Mouse (Mus musculus) heart, adult 2 months (tissue): ENCODE data around the gene Klhl42. TPM values are rescaled to one million over a fixed set of nuclear protein-coding genes. Genes with fewer than 3 reads are reported as not detected.

Experiments
- DNase-seq, 2 experiments: peaks; one replicate each; pipeline ENCODE4 v3.0.0; 2021
- H3K27ac ChIP-seq: fragments of 200-600 bp; 2 replicates; pipeline ENCODE4 v1.8.1; 2022
- H3K27me3 ChIP-seq: fragments of 200-500 bp; 2 replicates; pipeline ENCODE4 v1.6.1; 2012; ENCODE audit warnings: mild to moderate bottlenecking, low read length, inconsistent platforms, mixed read lengths; ENCODE audit not compliant: control insufficient read depth, insufficient read depth
- H3K36me3 ChIP-seq: fragments of 200-500 bp; 2 replicates; pipeline ENCODE4 v1.6.1; 2012; ENCODE audit warnings: low read length, inconsistent platforms; ENCODE audit not compliant: control insufficient read depth, insufficient read depth
- H3K4me1 ChIP-seq: fragments of 200-500 bp; 2 replicates; pipeline ENCODE4 v1.6.1; 2011; ENCODE audit warnings: low read length; ENCODE audit not compliant: control insufficient read depth, insufficient read depth
- H3K4me3 ChIP-seq: fragments of 200-600 bp; 2 replicates; pipeline ENCODE4 v1.8.1; 2022
- H3K79me2 ChIP-seq: fragments of 200-500 bp; replicated peaks from 2 replicates; pipeline ENCODE4 v1.6.1; 2012; ENCODE audit warnings: mild to moderate bottlenecking, inconsistent platforms, low read length, moderate library complexity, mixed read lengths; ENCODE audit not compliant: control insufficient read depth, insufficient read depth
- H3K9ac ChIP-seq: fragments of 200-500 bp; 2 replicates; pipeline ENCODE4 v1.6.1; 2012; ENCODE audit warnings: low read depth, mild to moderate bottlenecking, control low read depth, inconsistent platforms, low read length, mixed read lengths
- CTCF ChIP-seq: fragments of 200-600 bp; IDR thresholded peaks from 2 replicates; pipeline ENCODE4 v1.8.1; 2022; ENCODE audit warnings: antibody characterized with exemption, mild to moderate bottlenecking, moderate library complexity
- EP300 ChIP-seq: fragments of 200-500 bp; IDR thresholded peaks from 2 replicates; pipeline ENCODE4 v1.6.1; 2011; ENCODE audit warnings: low read depth, low read length, control low read depth; ENCODE audit not compliant: insufficient read depth
- POLR2A ChIP-seq: fragments of 200-500 bp; IDR thresholded peaks from 2 replicates; pipeline ENCODE4 v1.6.1; 2011; ENCODE audit warnings: mild to moderate bottlenecking, low read depth, low read length, control low read depth; ENCODE audit not compliant: insufficient read depth
- WGBS: fragments of 180-500 bp; shearing (Covaris S2); methylation state at CpG from one replicate; pipeline ENCODE4 v1.1.7; 2018; 5-methylcytosine and 5-hydroxymethylcytosine counted together
- intact Hi-C: fragments of 180-260 bp; cut with DNase I; formaldehyde crosslinking; loops from one replicate; pipeline ENCODE4 v1.15.1; 2025
- polyA plus RNA-seq: library from polyadenylated mRNA; depleted of rRNA; stranded (reverse); fragments of >200 nt; gene quantifications from 2 replicates; pipeline ENCODE4 v1.2.3, GENCODE M21; 2012; rRNA removed
- total RNA-seq, 2 experiments: library from RNA; stranded (reverse); gene quantifications; 2 replicates each; pipeline ENCODE4 v1.2.3; 2021

Klhl42 gene
- total and polyA plus RNA-seq, 3 experiments = 4.0 to 5.8 (median 4.7) TPM

DNA sequence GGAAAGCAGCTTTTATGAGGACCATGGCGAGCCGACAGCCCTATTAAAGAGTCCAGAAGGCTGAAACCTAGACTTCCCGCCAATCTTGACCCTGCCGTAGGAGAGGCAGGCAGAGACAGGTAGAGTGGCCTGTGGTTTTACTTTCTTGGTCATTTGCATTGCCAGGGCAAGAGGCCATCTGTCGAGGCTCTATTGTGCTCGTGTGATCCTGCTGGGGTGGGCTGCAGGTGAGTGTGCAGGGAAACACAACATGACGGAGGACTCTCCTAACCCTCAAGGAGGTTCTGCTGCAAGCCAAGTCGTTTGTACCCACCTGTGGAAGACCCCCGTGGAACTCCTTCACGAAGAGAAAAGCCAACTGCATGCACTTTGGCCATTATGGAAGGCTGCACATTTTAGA, 54.6 kb downstream of the Klhl42 start:
- intact Hi-C loops = no loop called here
- H3K36me3 ChIP-seq = no peaks in the 10 kb centered on the region
- H3K4me3 ChIP-seq = no peak overlapping the region
- DNase-seq = no peak
- WGBS = 56% methylated on average over 10 of the region's 10 CpGs
- H3K27ac ChIP-seq = no peak overlapping the region
- H3K79me2 ChIP-seq = no peaks in the 10 kb centered on the region
- H3K9ac ChIP-seq = no peak overlapping the region
- H3K27me3 ChIP-seq = no peaks in the 10 kb centered on the region
- H3K4me1 ChIP-seq = no peaks in the 10 kb centered on the region
- TF ChIP-seq EP300 (no peak), CTCF (no peak), POLR2A (no peak)

DNA sequence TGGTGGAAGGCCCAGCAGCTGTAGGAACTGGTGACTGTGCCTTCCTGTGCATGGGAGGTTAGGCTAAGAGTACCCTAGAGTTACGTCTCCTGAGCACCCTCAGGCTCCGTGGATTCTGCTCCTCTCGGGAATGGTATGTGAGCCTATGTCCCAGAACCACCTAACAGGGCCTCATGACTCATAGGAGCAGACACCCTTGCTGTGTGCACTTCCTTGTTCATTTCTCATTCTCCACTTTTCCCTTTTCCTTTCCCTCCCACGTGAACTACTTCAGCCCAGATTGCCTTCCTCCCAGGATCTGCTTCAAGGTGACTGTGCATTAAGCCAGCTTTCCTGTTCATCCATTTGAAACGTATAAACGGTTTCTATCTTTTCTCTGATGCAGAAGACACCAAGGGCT, 59.9 kb downstream of the Klhl42 start:
- no peak for TF ChIP-seq CTCF
- TF ChIP-seq EP300 = no peak
- TF ChIP-seq POLR2A = no peak
- 58% methylated on average over 6 of the region's 6 CpGs for WGBS
- no peak for DNase-seq
- no peak overlapping the region for H3K9ac ChIP-seq
- H3K27ac ChIP-seq = no peak overlapping the region
- H3K36me3 ChIP-seq = no peaks in the 10 kb centered on the region
- intact Hi-C loops = no loop called here
- no peak overlapping the region for H3K4me3 ChIP-seq
- H3K4me1 ChIP-seq = no peaks in the 10 kb centered on the region
- no peaks in the 10 kb centered on the region for H3K27me3 ChIP-seq
- H3K79me2 ChIP-seq = no peaks in the 10 kb centered on the region

DNA sequence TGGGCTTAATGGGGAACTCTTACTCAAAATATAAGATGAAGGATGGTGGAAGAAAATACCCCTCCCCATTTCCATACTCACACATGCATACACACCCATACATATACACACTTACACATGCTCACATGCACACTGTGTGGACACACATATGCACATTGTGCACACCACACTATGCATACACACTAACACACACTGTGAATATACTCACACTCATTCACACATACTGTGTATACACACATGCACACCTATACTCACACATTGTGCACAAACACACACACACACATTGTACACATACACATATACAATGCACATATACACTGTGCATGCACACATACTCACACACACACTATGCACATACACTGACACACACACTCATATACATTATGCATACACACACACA, 60.7 kb downstream of the Klhl42 start:
- no peak for DNase-seq
- no peak overlapping the region for H3K27ac ChIP-seq
- H3K4me1 ChIP-seq = no peaks in the 10 kb centered on the region
- no peaks in the 10 kb centered on the region for H3K27me3 ChIP-seq
- no peak overlapping the region for H3K9ac ChIP-seq
- TF ChIP-seq CTCF (no peak), POLR2A (no peak), EP300 (no peak)
- no peak overlapping the region for H3K4me3 ChIP-seq
- no peaks in the 10 kb centered on the region for H3K36me3 ChIP-seq
- intact Hi-C loops = no loop called here
- H3K79me2 ChIP-seq = no peaks in the 10 kb centered on the region

DNA sequence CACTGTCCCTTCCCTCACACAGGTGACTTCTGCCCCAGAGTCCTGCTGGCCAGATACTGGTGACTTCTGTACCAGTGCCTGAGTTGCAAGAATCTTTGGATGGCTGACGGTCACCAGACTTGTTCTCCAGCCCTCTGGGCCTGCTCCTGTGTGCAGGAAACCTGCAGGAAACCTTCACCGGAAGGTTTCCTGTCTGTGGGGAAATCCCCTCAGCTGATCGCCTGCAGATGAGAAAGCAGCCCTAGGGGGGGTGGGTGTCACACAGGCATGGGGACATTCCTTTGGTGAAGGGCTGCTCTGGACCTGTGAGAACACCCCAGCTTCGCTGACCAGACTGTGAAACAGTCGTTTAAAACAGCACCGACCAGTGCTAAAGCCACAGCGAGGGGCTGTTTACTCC, 63.9 kb downstream of the Klhl42 start:
- no peak overlapping the region for H3K9ac ChIP-seq
- no peak for TF ChIP-seq EP300
- TF ChIP-seq POLR2A = no peak
- no peak for TF ChIP-seq CTCF
- no peaks in the 10 kb centered on the region for H3K27me3 ChIP-seq
- H3K4me3 ChIP-seq = no peak overlapping the region
- no peaks in the 10 kb centered on the region for H3K79me2 ChIP-seq
- intact Hi-C loops = no loop called here
- no peaks in the 10 kb centered on the region for H3K36me3 ChIP-seq
- no peaks in the 10 kb centered on the region for H3K4me1 ChIP-seq
- 52% methylated on average over 7 of the region's 7 CpGs for WGBS
- H3K27ac ChIP-seq = no peak overlapping the region
- DNase-seq = no peak

DNA sequence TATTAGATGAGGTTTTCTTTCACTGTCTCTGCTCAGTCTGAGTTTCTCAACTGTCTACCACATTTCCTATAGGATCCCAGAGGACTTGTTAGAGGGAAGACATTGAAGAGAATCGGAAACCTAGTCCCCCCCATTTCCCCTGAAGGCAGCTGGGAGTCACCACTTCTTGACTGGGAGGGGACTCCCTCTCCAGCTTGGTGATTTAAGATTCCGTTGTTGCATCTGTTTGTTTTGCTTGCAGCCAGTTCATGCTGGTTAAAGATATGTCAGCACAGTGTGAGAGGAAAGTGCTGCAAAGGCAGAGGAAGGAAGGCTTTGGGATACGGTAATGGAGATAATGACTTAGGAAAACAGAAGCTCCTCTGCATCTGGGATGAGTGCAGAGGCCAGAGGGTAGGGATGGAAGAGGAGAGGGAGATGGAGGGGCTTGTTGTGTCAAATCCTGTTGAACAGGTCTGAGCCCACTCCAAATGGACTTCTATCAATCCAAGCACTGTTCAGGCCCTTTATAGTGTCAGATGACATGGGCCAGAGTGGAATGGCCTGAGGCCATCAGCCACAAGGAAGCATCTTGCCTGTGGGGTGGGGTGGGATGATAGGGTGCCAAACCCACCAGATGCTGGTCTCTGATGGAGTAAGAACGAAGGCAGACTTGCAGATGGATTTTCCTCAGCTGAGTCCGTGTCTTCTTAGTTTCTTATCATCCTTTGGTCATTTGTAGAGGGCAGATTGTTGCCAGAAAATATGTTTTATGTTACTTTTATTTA, 70.8 kb downstream of the Klhl42 start:
- Histone ChIP-seq H3K4me1 (no peaks in the 10 kb centered on the region), H3K27me3 (no peaks in the 10 kb centered on the region), H3K9ac (no peak overlapping the region), H3K79me2 (no peaks in the 10 kb centered on the region), H3K4me3 (no peak overlapping the region), H3K27ac (no peak overlapping the region), H3K36me3 (no peaks in the 10 kb centered on the region)
- WGBS = 27% methylated on average over 5 of the region's 5 CpGs
- TF ChIP-seq CTCF = no peak
- no peak for TF ChIP-seq POLR2A
- no peak for TF ChIP-seq EP300
- no peak for DNase-seq
- intact Hi-C loops = no loop called here

Other genes with a start within 250 kb of the Klhl42 start
- 1 to 10 TPM; 2.0 TPM for gene Smco2, start 241.3 kb upstream of the Klhl42 start, total RNA-seq
- gene Smco2, start 241.3 kb upstream of the Klhl42 start, polyA plus RNA-seq = 0.47 and 0.76 TPM in 2 replicates
- 100 to 1,000 TPM; 102 to 128 TPM for gene Ppfibp1, start 202.9 kb upstream of the Klhl42 start, total RNA-seq
- 15.4 and 33.7 TPM in 2 replicates for gene Ppfibp1, start 202.9 kb upstream of the Klhl42 start, polyA plus RNA-seq
- not detected for gene 1700034J05Rik, start 137.0 kb upstream of the Klhl42 start, total RNA-seq
- gene 1700034J05Rik, start 137.0 kb upstream of the Klhl42 start, polyA plus RNA-seq = not detected in 2 replicates
- under 1 TPM; 0.86 to 0.96 TPM for gene Rep15, start 58.8 kb upstream of the Klhl42 start, total RNA-seq
- gene Rep15, start 58.8 kb upstream of the Klhl42 start, polyA plus RNA-seq = 0.12 and 0.56 TPM in 2 replicates
- 100 to 1,000 TPM; 168 to 170 TPM for gene Mrps35, start 48.6 kb upstream of the Klhl42 start, total RNA-seq
- 28.7 and 38.2 TPM in 2 replicates for gene Mrps35, start 48.6 kb upstream of the Klhl42 start, polyA plus RNA-seq
- gene Mansc4, start 4.3 kb upstream of the Klhl42 start, total RNA-seq = not detected
- gene Mansc4, start 4.3 kb upstream of the Klhl42 start, polyA plus RNA-seq = not detected in 2 replicates
- gene Pthlh, start 172.8 kb downstream of the Klhl42 start, total RNA-seq = 1 to 10 TPM; 1.3 to 2.3 TPM
- gene Pthlh, start 172.8 kb downstream of the Klhl42 start, polyA plus RNA-seq = 1.1 and 1.7 TPM in 2 replicates